Mouse (Mus musculus): ENCODE data around the gene Ndufab1. TPM values are rescaled to one million over a fixed set of nuclear protein-coding genes. Genes with fewer than 3 reads are reported as not detected.

The Ndufab1 gene
- total RNA-seq (2023), result 82.2 TPM

GRCm38 (mm10) chr7:122101747-122102244 lies at the start of gene Ndufab1:
TSS of gene Ndufab1 (minus strand) at chr7:122101886.

GRCm38 (mm10) chr7:122132497-122133337 lies 31.0 kb upstream of the Ndufab1 start, which contains the start of the genes Palb2 and Dctn5:
TSS of gene Palb2 (minus strand) at chr7:122132985.
TSS of gene Dctn5 (plus strand) at chr7:122133041.

GRCm38 (mm10) chr7:122066945-122067516 lies 34.7 kb downstream of the Ndufab1 start, which contains the start of the genes Ubfd1 and Ears2:
TSS of gene Ubfd1 (plus strand) at chr7:122067175.
TSS of gene Ears2 (minus strand) at chr7:122067263.

Other genes with a start within 250 kb of the Ndufab1 start
- gene Scnn1b, start 236.8 kb downstream of the Ndufab1 start, total RNA-seq (2023), result not detected
- 12.2 TPM for gene Cog7, start 120.2 kb downstream of the Ndufab1 start, total RNA-seq (2023)
- gene Gga2, start 80.7 kb downstream of the Ndufab1 start, total RNA-seq (2023), result 28.6 TPM
- gene Ubfd1, start 34.7 kb downstream of the Ndufab1 start, total RNA-seq (2023), result 35.6 TPM
- gene Ears2, start 34.6 kb downstream of the Ndufab1 start, total RNA-seq (2023), result 19.6 TPM
- gene Palb2, start 31.1 kb upstream of the Ndufab1 start, total RNA-seq (2023), result 5.7 TPM
- 61.1 TPM for gene Dctn5, start 31.2 kb upstream of the Ndufab1 start, total RNA-seq (2023)
- 5.0 TPM for gene Plk1, start 57.6 kb upstream of the Ndufab1 start, total RNA-seq (2023)
- gene Ern2, start 84.3 kb upstream of the Ndufab1 start, total RNA-seq (2023), result not detected
- not detected for gene Chp2, start 117.6 kb upstream of the Ndufab1 start, total RNA-seq (2023)
- 178 TPM for gene Prkcb, start 186.9 kb upstream of the Ndufab1 start, total RNA-seq (2023)